Mouse (Mus musculus): ENCODE results near the gene Zfc3h1.

GRCm38 (mm10) chr10:115425351-115425750, 40.6 kb downstream of the Zfc3h1 start:
- TF ChIP-seq CTCF (IDR thresholded peaks at IDR 0.05; ENCODE audit: low read depth) (no peak), EP300 (IDR thresholded peaks at IDR 0.05; ENCODE audit: low read depth) (no peak)

Measured in liver, postnatal 0 days (tissue).